Mouse (Mus musculus): ENCODE measurements around the gene Ddb1.
A peak's percentile ranks its signal among the peaks of the same experiment; 100 is the strongest.

Gene Ddb1

DNA sequence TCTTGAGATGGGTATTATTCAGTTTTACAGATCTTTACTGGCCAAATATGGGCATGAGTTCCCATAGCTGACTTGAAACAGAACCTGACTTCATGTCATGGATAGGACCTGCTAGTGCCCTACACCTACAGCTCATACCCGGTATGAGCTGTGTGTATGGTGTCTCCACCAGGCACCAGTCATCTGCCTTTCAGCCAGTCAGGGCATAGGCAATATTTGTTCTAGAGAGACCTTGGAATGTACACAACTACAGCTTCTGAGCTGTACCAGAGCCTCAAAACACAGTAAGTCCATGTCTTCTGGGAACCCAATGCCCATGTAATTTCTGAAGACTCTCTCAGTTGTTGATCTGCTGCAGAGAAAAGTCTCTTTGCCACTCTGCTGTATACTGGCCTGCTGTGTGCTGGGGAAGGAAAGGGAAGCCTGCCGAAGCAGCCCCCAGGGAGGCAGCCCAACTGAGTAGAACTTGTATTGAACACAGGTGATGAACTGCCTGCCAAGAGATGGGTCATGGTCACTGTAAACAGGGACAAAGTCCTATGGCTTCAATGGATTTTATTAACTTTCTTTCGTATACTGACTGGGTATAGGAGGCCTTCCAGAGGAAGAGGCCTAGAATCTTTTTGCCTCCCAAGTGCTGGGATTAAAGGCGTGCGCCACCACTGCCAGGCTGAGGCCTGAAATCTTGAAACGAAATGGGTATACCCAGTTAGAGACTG, 13.3 kb upstream of the Ddb1 start:
- no peak for DNase-seq (ENCODE audit: low spot score)

DNA sequence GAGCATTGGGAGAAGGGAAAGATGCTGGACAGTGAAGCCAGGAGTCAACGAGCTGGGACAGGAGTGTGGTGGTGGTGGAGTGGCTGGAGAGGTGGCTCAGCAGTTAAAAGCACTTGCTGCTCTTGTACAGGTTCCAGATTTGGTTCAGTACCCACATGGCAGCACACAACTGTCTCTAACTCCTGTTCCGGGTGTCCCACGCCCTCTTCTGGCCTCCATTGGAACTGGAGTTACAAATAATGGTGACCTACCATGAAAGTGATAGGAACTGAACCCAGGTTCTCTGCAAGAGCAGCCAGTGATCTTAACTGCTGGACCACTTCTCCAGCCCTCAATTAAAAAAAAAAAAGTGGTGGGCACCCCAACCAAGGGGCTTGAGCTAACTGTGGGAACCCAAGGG, 6.9 kb upstream of the Ddb1 start:
- no peak for DNase-seq (ENCODE audit: low spot score)

GRCm38 (mm10) chr19:10599648-10600047, 5.5 kb upstream of the Ddb1 start:
- DNase-seq (ENCODE audit: low spot score), result no peak

DNA sequence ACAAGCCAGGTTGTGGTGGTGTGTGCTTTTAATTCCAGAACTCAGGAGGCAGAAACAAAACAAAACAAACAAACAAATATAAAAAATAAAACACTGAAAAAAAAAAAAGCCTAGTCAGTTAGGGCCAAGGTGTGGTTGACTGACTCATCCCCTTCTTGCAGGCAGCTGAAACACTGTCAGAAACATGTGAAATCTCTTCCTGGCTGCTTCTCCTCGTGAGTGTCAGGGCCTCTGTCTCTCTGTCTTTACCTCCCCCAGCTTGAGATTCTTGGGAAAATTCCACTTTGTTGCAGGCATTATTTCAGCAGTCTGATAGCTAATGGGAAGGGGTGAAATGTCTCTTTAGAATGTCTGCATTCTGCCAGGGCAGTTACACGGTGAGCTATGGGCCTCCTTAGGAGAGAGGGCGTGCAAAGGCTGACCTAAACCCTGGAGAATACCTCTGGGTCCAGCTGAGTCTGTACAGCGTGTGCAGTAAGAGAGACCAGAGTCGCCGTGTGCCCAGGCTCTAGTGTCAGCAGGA, 2.8 kb upstream of the Ddb1 start:
- peak; percentile 37 for DNase-seq (ENCODE audit: low spot score)

DNA sequence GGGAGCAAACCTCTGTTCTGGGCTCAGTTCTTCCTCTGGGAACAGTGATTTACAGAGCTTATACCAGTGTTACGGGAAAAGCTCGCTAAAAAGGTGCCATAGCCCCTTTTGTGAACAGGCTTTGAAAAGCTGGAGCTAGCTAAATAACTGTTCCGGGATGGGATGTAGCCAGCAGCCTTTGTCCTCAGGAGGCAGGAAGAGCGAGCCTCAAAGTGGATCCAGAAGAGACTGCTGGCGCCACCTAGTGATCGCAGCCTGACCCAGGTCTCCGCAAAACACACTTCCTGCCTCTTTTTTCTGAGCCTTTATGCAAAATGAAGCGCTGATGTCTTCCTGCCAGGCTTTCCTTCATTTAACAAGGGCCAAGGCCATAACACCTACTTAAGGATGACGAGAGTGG, 2.3 kb upstream of the Ddb1 start:
- peak; percentile 88 for DNase-seq (ENCODE audit: low spot score)

DNA sequence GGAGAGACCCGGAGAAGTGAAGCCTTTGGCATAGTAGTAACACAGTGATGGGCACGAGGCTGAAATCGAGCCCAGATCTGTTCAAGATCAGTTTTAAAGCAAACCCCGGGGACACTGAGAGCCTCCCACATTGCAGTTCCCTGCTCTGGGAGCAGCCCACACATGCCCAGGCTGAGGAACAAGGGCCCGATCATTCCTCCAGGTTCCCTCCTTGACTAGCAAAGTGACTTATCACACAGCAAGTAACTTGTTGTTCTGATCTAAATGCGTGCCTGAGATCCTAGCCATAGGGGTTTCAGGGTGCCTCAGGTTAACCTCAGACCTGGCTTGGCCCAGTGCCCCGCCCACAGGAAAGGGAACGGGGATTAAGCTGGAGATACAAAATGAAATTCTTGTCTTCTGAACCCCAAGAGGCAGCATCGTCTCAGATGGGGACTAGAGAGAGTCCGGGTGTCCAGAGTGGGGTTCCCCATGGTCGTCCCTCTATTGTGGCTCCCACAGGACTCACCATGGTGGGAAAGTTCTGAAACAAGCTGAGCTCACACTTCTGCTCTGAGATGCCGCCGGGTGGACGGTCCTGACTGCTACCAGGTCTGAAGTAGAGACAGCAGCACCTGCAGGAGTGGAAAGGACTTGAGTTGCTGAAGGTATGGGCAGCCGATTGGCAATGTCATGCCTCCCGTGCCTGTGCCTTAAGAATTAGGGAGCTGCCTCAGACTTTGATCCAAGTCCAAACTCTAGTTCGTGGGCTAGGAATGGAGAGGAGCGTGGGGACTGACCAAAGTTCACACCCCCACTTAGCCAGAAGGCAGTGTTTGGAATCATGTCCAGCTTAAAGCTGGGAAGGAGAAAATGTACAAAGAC, 1.2 kb upstream of the Ddb1 start:
- no peak for DNase-seq (ENCODE audit: low spot score)

- no peak for DNase-seq (ENCODE audit: low spot score)
Measured at GRCm38 (mm10) chr19:10604534-10604933, 593 bp upstream of the Ddb1 start.

- DNase-seq (ENCODE audit: low spot score), result peak; percentile 27
Measured at GRCm38 (mm10) chr19:10605901-10606622, 935 bp downstream of the Ddb1 start.

- no peak for DNase-seq (ENCODE audit: low spot score)
Measured at GRCm38 (mm10) chr19:10608573-10609240, 3.6 kb downstream of the Ddb1 start.

GRCm38 (mm10) chr19:10634106-10634871, 29.2 kb downstream of the Ddb1 start, which contains the start of gene Vwce:
Gene Vwce (plus strand): TSS chr19:10634213.
- no peak for DNase-seq (ENCODE audit: low spot score)

DNA sequence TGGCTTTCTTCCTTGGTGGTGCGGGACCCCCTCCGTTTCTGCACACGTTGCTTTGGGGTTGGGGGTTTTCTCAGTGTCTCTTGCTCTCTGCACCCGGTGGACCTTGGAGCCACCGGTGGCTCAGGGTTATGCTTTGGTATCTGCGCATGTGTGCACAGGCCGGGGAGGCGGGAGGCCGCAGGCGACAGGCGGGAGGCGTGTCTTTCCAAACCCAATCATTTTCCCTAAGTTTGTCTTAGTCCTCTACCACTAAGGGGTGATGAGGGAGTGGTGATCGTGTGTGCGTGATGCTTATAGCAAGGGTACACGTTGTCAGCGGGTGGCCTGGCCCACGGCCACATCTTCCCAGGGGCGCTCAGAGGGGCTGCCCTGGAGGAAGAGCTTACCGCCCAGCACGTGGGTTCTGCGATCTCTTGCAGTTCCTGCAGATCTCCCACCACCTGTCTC, 29.8 kb downstream of the Ddb1 start:
- no peak for DNase-seq (ENCODE audit: low spot score)

- no peak for DNase-seq (ENCODE audit: low spot score)
Measured at GRCm38 (mm10) chr19:10637840-10638239, 32.7 kb downstream of the Ddb1 start.

DNA sequence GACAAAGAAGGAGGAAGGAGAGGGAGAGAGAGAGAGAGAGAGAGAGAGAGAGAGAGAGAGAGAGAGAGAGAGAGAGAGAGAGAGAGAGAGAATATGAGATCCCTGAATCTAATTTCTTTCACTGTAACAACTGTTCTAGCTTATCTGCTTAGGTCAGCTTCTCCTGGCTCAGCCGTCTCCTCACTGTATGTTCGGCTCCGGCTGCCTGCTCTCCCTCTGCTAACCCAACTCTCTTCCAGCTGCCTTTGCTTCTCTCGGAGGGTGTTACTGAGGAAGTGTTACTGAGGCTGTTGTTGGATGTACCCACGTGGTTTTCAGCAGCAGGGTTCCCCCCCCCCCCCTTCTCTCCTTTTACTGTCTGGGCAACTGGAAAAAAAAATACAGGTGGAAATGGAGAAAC, 35.0 kb downstream of the Ddb1 start:
- no peak for DNase-seq (ENCODE audit: low spot score)

DNA sequence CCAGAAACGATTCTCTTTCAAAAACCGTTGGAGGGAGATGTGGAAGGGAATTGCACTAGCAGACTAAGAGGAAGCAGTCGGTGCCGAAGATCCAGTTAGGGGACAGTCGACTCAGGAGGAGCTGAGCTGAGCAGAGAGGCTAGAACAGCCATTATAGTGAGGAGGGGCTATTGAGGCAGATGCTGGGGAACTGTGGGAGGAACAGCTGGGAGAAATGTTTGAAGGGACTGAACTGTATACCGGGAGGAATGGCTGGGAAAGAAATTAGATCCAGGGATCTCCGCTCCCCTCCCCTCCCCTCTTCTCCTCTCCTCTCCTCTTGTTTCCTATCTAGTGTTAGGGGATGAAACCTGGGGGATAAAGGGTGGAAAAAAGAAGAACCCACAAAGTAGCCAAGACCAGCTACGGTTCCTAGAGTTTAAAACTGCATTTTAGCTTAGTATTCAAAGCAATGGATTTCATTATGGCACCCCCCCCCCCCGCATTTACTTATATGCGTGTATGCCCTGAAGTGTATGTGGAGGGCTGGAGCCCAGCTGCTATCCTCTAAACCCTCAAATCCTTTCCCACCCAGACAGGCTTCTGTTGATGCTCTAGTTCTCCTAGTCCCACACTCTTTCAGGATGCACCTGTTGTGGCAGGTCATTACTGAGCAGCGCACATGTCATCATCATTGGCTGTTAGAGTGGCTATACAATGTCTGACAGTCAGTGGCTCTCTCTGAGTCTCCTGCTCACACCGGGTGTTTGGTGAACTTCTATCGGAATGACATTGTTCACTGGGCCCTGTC, 35.7 kb downstream of the Ddb1 start:
- DNase-seq (ENCODE audit: low spot score), result no peak

DNA sequence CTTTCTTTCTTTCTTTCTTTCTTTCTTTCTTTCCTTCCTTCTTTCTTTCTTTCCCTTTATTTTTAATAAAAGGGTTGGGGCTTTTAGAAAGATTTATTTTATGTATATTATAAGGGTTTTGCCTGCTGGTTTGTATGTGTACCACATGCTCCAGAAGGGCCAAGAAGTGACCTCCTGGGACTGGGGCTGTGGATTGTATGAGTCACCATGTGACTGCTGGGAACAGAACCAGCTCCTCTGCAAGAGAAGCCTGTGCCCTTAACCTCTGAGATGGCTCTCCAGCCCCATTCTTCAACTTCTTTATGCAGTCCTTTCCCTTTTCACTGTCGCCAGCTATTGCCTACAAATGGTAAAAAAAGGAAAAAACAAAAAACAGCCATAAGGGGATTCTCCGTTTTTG, 40.5 kb downstream of the Ddb1 start:
- DNase-seq (ENCODE audit: low spot score), result peak; percentile 6

GRCm38 (mm10) chr19:10648156-10648555, 43.0 kb downstream of the Ddb1 start:
- no peak for DNase-seq (ENCODE audit: low spot score)

GRCm38 (mm10) chr19:10656058-10656457, 50.9 kb downstream of the Ddb1 start:
- no peak for DNase-seq (ENCODE audit: low spot score)

DNA sequence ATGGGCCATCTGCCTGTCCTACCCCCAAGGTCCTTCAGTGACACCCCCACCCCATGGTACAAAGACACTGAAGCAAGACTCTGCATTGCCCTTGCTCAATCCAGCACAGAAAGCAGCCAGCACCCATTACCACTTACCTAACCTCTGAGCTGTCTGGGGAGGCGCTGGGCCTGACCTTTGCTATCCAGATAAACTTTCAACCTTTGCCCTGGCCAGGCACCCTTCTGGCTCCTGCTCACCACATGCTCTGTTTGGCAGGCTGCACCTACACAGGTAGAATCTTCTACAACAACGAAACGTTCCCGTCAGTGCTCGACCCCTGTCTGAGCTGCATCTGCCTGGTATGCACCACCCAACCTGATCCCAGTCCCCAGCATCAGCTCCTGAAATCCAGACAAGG, 52.6 kb downstream of the Ddb1 start:
- DNase-seq (ENCODE audit: low spot score), result no peak

GRCm38 (mm10) chr19:10658406-10658805, 53.3 kb downstream of the Ddb1 start:
- DNase-seq (ENCODE audit: low spot score), result no peak

GRCm38 (mm10) chr19:10661373-10661772, 56.2 kb downstream of the Ddb1 start:
- no peak for DNase-seq (ENCODE audit: low spot score)
